Mouse (Mus musculus) CH12.LX (cell line): ENCODE results near the gene Vps72.

ENCODE experiments used
- CTCF ChIP-seq, 2 experiments: IDR thresholded peaks in 1 of 2; conservative IDR thresholded peaks in 1 of 2; 2 replicates each; pipeline ENCODE4 v1.5.1; 2011 to 2012; ENCODE audit warnings: low read depth in 2 of 2, low read length in 2 of 2, improper control_type of control experiment in 1 of 2, inconsistent platforms in 1 of 2, mild to moderate bottlenecking in 1 of 2, moderate library complexity in 1 of 2
- EP300 ChIP-seq: IDR thresholded peaks from 2 replicates; pipeline ENCODE4 v1.6.1; 2011; ENCODE audit warnings: low read length, improper control_type of control experiment
- GABPA ChIP-seq: IDR thresholded peaks from 2 replicates; pipeline ENCODE4 v1.6.1; 2012; ENCODE audit warnings: low read depth, low read length, improper control_type of control experiment, inconsistent platforms; ENCODE audit not compliant: insufficient replicate concordance
- JUND ChIP-seq: conservative IDR thresholded peaks from 2 replicates; pipeline ENCODE4 v1.6.1; 2011; ENCODE audit warnings: low read depth, low read length, improper control_type of control experiment
- MAFK ChIP-seq: IDR thresholded peaks from 2 replicates; pipeline ENCODE4 v1.6.1; 2011; ENCODE audit warnings: low read length, improper control_type of control experiment; ENCODE audit not compliant: insufficient replicate concordance
- POLR2A ChIP-seq: IDR thresholded peaks from 2 replicates; pipeline ENCODE4 v1.6.1; 2011; ENCODE audit warnings: low read depth, mild to moderate bottlenecking, improper control_type of control experiment, low read length
- SIN3A ChIP-seq: IDR thresholded peaks from 2 replicates; pipeline ENCODE4 v1.6.1; 2012; ENCODE audit warnings: low read length, improper control_type of control experiment, inconsistent platforms

GRCm38 (mm10) chr3:95130081-95130480 is 19.3 kb downstream of the Vps72 start:
- TF ChIP-seq MAFK (no peak), GABPA (no peak), CTCF (conservative IDR thresholded peaks at IDR 0.05 in 1 of 2, IDR thresholded peaks at IDR 0.05 in 1 of 2; ENCODE audit: low read depth in 2 of 2, low read length in 2 of 2) (no peak), POLR2A (no peak), JUND (no peak), EP300 (no peak), SIN3A (no peak)
